Mouse (Mus musculus): ENCODE results near the gene Bsn.
A peak's percentile ranks its signal among the peaks of the same experiment; 100 is the strongest.

Bsn gene

DNA sequence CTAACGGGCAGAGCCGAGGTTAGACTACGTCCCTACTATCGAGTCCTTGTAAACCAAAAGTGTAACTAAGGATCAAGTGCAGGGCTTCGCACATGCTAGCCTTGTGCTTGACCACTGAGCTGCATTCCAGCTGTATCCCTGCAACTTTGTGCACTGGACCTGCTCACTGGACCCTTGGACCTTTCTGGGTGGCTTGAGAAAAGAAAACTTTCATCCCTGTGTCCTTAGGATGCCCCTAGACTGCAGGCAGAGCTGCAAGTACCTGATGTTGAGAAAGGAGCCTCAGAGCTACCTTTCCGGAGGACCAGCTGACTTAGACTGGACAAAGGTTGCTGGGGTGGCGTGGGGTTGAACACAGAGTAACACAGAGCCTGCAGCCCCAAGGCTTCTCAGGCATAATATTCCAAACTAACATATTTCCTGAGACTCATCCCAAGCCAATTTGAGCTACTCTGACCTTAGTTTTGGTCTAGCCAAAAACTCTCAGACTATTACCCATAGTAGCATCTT is 99.5 kb downstream of the Bsn start:
- no peak for DNase-seq (ENCODE audit: low spot score in 2 of 2)

- no peak for DNase-seq (ENCODE audit: low spot score in 2 of 2)
Observed at GRCm38 (mm10) chr9:108085261-108085660, 104.9 kb downstream of the Bsn start.

GRCm38 (mm10) chr9:108083561-108083960 is 106.6 kb downstream of the Bsn start:
- DNase-seq (ENCODE audit: low spot score in 2 of 2), result no peak

DNA sequence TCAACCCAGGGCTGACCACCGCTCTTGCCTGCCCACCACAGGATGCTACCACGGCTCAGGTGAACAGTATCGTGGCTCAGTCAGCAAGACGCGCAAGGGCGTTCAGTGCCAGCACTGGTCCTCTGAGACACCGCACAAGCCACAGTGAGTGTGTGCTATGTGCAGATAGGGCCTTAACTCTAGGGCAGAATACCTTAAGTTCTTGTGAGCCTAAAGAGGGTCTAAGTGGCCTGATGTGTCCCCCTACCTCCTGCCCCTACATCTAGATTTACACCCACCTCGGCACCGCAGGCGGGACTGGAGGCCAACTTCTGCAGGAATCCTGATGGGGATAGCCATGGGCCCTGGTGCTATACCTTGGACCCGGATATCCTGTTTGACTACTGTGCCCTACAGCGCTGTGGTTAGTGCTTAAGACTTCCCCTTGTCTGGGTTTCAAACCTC is 107.2 kb downstream of the Bsn start, which contains the start of gene Rnf123:
Gene Rnf123, minus strand, starts transcription at position 359 of the 444 bp plus-strand sequence.
- no peak for DNase-seq (ENCODE audit: low spot score in 2 of 2)

DNA sequence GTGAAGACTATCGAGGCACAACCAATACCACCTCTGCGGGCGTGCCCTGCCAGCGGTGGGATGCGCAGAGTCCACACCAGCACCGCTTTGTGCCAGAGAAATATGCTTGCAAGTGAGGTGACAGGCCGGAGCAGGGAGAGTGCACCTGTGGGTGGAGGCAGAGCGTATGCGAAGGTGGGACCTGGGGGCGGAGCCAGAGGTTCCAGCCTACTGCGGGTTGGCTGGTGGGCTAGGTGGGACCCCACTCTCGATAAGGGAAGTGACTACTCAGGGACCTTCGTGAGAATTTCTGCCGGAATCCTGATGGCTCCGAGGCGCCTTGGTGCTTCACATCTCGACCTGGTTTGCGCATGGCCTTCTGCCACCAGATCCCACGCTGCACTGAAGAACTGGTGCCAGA is 107.6 kb downstream of the Bsn start:
- no peak for DNase-seq (ENCODE audit: low spot score in 2 of 2)

- DNase-seq (ENCODE audit: low spot score in 2 of 2), result no peak
Observed at GRCm38 (mm10) chr9:108080168-108080567, 110.0 kb downstream of the Bsn start, which contains the start of gene Mst1. Gene Mst1 (plus strand): TSS chr9:108080436.

GRCm38 (mm10) chr9:108073141-108073930 is 116.8 kb downstream of the Bsn start:
- no peak for DNase-seq (ENCODE audit: low spot score in 2 of 2)

DNA sequence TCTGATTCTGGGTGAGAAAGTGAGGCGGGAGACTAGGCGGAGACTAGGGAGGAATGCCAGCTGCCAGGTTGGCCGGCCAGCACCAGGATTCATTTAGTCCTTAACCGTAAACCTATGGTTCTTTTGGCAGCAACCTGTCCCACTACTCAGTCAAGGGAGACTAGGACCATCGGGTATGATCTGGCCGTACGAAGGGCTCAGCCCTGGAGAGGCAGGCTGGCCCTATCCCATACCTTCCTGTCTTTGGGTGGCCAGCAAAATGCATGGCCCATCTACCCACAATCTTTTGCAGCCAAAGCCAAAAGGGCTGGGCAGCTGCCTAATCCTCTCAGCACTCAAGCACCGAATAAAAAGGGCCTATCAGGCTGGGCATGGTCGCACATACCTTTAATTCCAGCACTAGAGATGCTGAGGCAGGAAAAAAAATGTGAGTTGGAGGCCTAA is 117.7 kb downstream of the Bsn start:
- DNase-seq (ENCODE audit: low spot score in 2 of 2), result no peak

DNA sequence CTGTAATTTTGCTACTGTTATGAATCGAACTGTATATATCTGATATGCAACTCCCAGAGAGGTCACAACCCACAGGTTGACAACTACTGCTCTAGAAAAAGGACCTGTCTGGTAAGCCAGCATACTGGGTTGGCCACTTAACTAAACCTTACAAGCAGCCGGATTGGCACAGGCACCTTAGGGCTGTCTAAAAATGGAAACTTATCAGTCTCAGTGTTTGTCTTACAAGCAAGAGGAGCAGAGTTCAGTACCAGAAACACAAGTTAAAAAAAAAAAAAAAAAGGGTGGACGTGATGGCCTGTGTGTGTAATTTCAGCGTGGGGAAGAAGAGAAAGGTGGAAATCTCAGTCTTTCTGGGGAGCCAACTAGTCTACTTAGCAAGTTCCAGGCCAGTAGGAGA is 118.4 kb downstream of the Bsn start:
- DNase-seq (ENCODE audit: low spot score in 2 of 2), result no peak

- no peak for DNase-seq (ENCODE audit: low spot score in 2 of 2)
Observed at GRCm38 (mm10) chr9:108069529-108069928, 120.7 kb downstream of the Bsn start.

DNA sequence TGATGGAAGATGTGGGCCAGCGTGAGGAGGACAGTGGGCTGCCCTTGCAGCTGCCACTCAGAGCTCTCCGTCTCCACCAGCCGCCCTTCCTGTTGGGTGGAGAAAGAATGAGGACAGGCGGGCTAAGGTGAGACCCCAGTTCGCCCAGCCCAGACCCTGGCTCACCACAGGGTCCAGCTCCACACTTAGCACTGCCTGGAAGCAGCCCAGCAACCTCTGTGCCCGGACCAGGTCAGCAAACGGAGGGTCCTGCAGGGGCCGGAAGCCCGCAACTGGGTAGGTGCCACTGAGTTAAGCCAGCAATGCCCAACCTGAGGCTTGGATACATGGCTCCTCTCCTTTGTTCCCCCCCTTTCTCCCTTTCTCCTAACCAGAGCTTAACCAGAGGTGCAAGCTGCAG is 121.2 kb downstream of the Bsn start:
- DNase-seq (ENCODE audit: low spot score in 2 of 2), result no peak

- DNase-seq (ENCODE audit: low spot score in 2 of 2), result peak; percentile 63 to 83
Observed at GRCm38 (mm10) chr9:108067900-108068299, 122.3 kb downstream of the Bsn start.

GRCm38 (mm10) chr9:108067199-108067598 is 123.0 kb downstream of the Bsn start:
- no peak for DNase-seq (ENCODE audit: low spot score in 2 of 2)

DNA sequence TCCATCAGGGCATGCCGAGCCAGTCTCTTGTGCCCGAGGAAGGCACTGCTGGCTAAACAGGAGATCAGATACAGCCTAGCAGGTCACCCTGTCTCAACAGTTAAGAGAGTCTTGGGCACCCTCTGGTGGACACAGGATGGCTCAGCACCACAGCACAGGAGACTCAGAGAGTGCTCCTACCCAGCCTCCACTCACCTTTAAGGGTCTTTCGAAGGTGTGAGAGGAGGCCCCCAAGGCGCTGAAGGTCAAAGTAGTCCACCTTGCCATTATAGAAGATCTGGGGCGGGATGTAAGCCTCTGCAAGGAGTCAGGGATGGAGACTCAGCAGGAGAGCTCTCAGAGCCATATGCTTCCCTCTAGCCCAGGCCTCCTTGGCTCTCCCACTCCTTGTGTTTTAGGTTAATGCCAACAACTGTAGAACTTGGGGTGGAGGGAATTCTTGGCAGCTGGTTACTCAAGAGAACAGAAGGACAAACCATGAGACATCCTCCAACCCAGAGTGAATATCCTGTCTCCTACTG is 124.6 kb downstream of the Bsn start:
- DNase-seq (ENCODE audit: low spot score in 2 of 2), result peak in 1 of 2 experiments; percentile 55

- no peak for DNase-seq (ENCODE audit: low spot score in 2 of 2)
Observed at GRCm38 (mm10) chr9:108063361-108063760, 126.8 kb downstream of the Bsn start.

GRCm38 (mm10) chr9:108062142-108062541 is 128.0 kb downstream of the Bsn start:
- no peak for DNase-seq (ENCODE audit: low spot score in 2 of 2)

DNA sequence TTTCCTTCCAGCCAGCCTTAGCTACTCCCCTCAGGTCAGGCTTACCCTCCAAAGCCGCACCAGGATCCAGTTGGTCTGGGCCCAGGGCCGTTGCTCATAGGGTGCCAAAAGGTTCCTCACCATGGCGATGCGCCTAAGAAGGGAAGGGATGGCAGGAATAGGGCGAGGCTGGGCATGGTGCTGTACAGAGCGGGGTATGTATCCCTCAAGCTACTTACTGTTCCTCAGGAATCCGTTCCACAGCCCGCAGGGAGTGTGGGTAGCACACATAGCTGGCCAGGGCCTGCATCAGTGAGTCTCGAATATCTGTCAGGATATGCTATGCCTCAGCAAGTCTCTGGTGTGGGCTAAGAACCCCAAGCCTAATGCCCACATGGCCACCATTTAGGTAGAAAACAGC is 131.9 kb downstream of the Bsn start:
- no peak for DNase-seq (ENCODE audit: low spot score in 2 of 2)

DNA sequence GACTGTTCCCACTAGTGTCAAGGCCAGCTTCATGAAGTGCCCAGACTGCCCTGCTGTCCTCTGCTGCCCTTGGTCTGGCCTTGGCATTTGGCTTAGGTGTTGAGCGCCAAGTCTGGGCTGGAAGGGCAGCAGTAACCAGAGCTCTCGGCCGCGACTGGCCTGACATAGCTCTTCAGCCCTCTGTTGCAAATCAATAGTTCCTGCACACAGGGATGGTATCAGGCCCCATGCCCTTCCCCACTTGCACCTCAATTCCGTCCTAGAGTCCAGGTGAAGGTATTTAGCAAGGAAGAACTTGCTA is 133.0 kb downstream of the Bsn start:
- no peak for DNase-seq (ENCODE audit: low spot score in 2 of 2)

DNA sequence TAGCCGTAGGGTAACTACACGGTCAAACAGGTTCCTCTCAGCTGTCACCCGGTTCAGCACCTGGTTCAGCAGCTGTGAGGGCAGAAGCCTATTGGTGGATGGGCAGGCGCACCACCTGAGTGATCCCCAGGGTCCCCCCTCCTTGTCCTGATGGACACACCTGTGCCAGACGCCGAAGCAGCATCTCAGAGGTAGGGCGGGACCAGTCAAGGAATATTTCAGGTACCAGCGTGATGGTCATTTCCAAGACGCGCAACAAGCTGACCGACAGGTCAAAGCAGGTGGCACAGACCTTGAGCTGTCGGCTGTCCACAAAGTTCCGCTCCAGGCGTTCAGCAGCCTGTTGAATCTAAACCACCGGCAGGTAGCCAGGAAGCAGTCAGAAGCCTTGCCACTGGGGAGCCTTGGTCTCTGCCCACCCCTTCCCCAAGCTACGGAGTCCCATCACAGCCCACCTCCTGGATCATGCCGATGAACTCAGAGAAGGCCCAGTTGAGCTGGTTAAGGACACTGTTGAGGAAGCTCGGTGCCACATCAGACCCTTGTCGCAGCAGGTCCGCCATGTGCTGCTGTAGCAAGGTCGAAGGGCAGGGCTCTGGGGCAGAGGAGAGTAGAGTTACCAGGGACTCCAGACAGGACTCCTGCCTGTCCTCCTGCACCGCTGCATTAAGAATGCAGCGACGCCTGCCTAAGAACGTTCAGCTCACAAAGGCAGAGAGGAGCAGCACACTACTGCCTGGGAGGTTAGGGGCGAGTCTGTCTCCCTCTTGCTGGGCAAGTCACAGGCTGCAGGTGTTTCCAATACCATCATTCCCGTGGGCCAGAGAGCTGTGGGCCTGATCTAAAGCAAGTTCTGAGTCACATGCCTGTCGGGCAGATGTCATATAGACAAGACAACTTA is 133.6 kb downstream of the Bsn start:
- DNase-seq (ENCODE audit: low spot score in 2 of 2), result no peak

DNA sequence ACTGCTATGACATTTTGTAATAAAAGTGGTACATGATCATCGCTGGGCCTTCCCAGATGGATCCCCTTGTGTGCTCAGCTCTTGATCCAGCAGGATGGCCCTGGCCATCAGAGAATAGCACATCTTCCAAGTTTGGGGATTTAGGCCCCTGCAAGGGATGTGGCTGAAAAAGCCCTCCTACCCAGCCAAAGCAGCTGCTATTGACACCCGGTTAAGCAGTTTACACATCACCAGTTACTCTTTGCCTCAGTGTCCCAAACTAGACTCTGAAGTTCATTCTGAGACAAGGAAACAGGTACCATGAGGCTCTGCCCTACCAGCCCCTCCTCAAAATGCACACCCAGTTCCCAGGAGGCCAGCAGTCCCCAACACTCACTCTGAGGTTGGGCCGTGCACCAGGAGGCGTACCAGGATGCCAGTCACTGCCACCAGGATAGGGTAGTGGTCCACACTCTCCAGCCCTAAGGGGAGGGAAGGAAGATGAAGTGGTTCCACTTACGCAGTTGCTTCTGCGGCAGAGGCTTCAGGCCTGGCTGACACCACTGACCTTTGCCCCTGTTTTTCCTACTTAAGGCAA is 134.4 kb downstream of the Bsn start:
- no peak for DNase-seq (ENCODE audit: low spot score in 2 of 2)

GRCm38 (mm10) chr9:108055061-108055460 is 135.1 kb downstream of the Bsn start:
- DNase-seq (ENCODE audit: low spot score in 2 of 2), result no peak

All from frontal cortex, postnatal 25 days (tissue).